Mouse (Mus musculus) kidney, adult 9 months (tissue): Measurements from ENCODE around the gene Atp13a5.

Source experiments
- DNase-seq: peaks from one replicate; pipeline ENCODE4 v3.0.0; 2022

The Atp13a5 gene

DNA sequence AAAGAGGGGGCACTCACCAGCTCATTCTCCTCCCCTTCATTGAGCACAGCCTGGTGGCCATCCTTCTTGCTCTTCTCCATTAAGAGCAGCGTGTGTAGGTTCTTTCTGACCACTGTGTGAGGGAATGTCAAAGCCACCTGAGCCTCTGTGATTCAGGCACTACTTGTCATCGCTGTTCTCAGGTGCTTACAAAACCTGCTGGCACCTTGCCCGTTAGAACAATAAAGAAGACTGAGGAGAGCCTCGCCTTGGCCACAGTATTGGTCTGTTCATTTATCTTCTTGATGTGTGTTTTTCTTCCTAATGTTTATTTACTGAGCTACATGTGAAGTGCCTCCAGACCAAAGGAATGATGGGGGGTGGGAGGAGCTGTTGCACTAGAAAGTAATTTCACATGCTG is at the start of gene Atp13a5:
Atp13a5 (minus strand) TSS at position 275 of the 400 bp plus-strand sequence.
- DNase-seq = no peak

GRCm38 (mm10) chr16:29414822-29415221 is 36.3 kb upstream of the Atp13a5 start:
- no peak for DNase-seq

DNA sequence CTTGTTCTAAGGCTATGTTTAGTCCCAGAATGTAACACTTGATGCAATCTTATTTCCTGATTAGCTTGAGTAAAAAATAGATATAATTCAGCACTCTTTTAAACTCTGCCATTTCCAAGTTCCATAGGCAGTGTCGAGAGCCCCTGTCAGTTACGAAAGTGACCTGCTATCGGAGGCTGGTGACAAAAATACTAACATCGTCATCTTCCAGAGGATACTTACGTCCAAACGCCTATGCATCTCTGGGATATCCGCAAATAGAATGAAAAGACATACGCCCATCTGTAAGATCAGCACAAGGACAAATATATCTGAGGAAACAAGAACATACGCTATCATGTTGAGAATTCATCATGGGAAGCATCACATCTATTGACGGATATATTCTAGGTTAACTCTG is 28.8 kb upstream of the Atp13a5 start:
- no peak for DNase-seq

DNA sequence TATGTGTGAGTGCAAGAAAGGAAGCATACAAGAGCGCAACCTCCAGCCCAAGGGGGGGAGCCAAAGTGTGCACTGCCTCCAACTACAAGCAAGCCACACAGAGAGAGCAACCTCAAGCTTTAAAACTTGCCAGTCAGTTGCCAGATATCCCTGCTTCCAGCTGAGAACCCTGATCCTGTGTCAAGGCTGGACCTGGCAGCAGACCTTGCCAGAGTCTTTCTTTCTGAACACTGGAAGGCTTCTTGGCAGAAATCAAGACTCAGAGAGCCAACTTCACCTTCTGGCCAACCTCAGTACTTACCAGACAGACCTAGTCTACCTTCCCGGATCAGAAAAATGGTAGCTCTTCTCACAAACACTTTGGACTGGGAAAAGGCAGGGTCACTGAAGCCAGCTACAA is 20.5 kb upstream of the Atp13a5 start:
- DNase-seq = no peak

GRCm38 (mm10) chr16:29384781-29385180 is 6.2 kb upstream of the Atp13a5 start:
- DNase-seq = no peak

- DNase-seq = no peak
These were observed 3.9 kb downstream of the Atp13a5 start for GRCm38 (mm10) chr16:29374636-29375035.

- DNase-seq = no peak
These were observed 47.0 kb downstream of the Atp13a5 start for GRCm38 (mm10) chr16:29331351-29332044.

GRCm38 (mm10) chr16:29330948-29331347 is 47.6 kb downstream of the Atp13a5 start:
- DNase-seq = no peak

- DNase-seq = no peak
These were observed 49.3 kb downstream of the Atp13a5 start for GRCm38 (mm10) chr16:29329213-29329612.

DNA sequence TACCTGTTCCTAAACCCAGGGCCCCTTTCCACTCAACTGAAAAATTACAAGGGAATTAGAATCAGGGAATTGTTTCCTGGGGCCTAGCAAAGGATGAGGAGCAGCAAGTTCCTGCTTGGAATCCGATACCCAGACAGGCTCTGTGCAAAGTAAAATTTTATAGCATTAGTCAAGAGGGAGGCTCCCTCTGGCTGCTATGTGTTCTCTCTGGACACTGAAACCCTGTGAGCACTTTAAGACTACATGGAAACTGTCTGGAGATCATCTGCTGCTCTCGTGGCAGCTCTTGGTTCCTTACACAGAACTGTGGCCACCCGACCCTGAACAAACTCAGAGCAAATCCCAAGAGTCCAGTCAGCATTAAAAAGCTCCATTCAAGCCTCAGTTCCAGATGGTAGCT is 50.6 kb downstream of the Atp13a5 start:
- no peak for DNase-seq

DNA sequence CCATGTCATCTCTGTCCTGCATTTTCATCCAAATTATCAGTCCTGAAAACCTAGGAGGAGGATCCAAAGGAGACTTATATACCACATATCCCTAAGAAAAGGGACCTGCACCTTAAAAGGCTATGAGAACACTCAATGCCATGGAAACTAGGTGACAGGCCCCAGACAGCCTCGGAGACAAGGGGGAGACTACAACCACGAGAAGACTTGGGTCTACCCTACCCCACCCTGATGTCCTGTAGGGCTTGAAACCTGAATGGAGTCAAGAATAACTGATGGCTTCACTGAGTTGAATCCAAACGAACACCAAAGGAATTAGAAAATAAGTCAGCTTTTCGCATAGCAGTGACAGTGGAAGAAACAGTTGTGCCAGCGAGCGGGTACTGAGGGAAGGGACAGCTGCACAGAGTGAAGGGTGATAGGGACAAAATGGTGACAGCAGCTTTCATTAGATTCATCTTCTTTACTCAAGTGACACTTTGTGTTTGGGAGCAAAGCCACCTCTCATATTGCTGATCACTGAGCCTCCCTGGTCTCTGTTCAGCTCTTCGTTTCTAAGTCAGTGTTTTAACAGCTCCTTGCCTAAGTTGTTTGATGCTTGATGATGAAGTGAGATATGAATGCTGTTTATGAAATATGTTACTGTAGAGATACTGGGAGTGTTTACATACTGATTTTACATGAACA is 53.2 kb downstream of the Atp13a5 start:
- no peak for DNase-seq

DNA sequence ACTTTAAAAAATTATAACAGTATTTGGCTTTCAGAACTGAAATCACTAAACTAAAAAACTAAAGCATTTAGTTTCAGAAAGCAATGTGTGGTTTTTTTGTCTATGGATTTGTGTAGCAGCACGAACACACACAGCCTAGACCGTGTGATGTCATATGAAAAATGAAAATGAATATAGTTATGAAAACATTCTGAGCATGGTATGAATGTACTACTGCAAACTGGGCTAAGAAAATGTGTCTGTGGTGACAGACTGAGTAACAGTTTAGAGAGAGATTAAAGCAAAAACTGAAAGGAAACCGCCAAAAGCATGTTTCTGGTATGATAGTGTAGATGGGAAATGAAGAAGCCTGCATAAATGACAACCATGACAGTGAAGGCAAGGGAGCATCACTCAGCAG is 57.8 kb downstream of the Atp13a5 start:
- no peak for DNase-seq

DNA sequence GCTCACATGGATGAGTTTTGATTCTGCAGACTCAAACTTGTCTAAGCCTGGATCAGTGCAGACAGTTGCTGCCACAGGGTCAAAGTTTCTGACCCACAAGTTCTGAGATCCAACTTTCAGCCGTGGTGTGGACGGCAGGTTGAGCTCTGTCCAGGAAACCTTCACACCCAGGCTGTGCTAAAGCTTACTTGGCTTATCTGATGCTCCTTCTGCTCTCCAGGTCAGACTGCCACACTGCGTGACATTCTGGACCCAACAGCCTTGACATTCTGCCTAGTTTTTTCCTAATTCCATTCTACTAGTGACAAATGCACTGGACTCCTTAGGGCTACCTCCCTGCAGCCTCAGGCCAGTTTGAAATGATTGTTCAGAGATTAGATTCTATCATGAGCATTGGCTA is 63.1 kb downstream of the Atp13a5 start:
- no peak for DNase-seq

GRCm38 (mm10) chr16:29314991-29315390 is 63.5 kb downstream of the Atp13a5 start:
- peak; percentile 37 for DNase-seq

GRCm38 (mm10) chr16:29297555-29298021 is 80.9 kb downstream of the Atp13a5 start:
- DNase-seq = no peak

- DNase-seq = no peak
These were observed 97.8 kb downstream of the Atp13a5 start for GRCm38 (mm10) chr16:29280691-29281090.

- no peak for DNase-seq
These were observed 124.2 kb downstream of the Atp13a5 start for GRCm38 (mm10) chr16:29254325-29254724.

- peak; percentile 14 for DNase-seq
These were observed 142.6 kb downstream of the Atp13a5 start for GRCm38 (mm10) chr16:29235951-29236350.

DNA sequence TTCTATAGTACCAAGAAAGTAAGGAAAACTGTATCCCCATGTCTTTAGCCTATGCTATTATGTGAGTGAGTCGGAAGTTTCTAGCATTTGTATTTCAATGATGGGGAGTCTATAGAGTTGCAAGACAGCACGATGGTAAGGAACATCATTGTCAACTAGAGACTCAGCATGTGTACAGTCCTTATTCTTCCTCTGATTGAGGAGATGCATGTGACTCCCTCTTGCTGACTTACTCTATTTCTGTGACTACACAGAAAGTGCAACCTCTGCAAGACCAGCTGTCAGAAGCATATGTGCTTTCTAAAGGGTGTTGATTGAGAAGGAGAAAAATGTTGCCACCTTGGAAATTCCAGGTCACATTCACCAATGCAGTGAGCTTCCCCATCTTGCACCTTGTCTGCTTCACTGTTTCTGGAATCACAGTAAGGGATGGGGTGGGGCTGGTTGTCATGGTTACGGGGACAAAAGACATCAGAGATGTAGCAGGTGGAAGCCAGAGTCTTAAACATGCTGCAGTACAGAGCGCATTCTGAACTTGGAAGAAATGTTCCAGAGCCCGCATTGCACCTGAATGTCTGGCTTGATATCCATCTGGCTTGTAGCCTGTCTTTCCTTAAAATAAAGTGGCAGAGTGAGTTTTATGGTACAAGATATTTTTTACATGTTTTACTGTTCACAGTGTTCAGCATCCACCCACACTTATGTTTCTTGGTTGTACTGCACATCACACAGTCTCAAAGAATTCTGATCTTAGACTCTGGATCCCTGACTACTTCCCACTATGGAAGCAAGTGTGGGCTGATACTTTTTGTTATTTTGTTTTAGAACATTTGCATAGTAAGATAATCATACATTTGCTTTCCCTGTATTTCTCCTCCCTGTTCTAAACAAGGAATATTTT is 161.9 kb downstream of the Atp13a5 start:
- DNase-seq = no peak

GRCm38 (mm10) chr16:29209605-29210411 is 168.7 kb downstream of the Atp13a5 start, which contains the start of gene Hrasls:
TSS of gene Hrasls (plus strand) at chr16:29209695.
- peak; percentile 61 for DNase-seq

DNA sequence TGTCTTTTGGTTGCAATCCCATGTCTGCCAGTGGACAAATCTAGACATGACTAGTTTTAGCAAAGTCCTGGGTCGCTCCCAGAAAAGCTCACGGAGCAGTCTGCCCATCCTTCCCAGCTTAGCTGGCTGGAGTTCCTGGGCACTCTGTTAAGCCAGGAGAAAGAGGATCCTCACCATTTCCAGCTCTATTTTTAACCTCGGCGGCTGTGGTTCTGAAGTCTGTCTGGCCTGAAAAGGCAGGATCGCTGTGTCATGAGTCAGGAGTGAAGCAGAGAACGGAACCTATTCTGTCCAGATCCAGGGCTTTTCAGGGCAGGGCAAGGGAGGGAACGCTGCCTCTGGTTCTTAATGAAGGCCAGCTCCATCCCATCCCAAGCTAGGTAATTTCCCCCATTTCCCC is 169.7 kb downstream of the Atp13a5 start:
- no peak for DNase-seq

GRCm38 (mm10) chr16:29205581-29205980 is 173.0 kb downstream of the Atp13a5 start:
- DNase-seq = peak; percentile 59
